Mouse (Mus musculus): ENCODE results near the gene Casq1.

Gene Casq1

DNA sequence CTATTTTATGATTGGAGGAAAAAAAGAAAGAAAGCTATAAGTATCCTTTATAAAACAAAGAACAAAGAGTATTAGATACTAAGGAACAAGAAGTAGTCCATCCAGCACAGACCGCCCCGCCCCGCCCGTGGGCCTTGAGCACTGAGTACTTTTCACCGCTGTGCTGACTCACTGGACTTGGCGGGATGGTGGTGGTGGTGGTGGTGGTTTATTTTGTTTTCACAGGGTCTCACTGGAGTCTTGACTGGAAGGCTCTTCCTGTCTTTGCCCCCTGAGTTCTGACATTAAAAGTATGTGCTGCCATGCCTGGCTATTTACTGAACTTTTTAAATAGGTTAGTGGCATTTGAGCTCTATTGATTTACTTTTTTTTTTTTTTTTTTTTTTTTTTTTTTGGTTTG is 36.6 kb downstream of the Casq1 start:
- no peak for DNase-seq (ENCODE audit: low spot score)

DNA sequence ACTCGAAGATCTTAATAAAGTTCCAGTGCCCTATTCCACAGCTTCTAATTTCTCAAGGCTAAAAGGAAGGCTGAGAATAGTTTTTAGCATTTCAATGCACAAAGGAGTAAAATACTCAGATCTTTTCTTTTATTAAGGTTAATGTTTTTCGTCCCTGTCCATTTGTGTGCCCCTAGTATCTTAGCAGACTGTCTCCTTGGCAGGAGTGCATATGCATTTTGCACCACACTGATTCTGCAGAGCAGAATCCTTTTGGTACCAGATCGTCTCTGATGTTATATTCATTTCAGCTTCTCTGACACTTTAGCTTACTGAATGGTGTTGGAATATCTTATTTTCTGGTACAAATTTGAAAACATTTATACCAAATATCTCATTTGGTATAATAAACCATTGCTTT is 37.9 kb downstream of the Casq1 start:
- DNase-seq (ENCODE audit: low spot score) = no peak

DNA sequence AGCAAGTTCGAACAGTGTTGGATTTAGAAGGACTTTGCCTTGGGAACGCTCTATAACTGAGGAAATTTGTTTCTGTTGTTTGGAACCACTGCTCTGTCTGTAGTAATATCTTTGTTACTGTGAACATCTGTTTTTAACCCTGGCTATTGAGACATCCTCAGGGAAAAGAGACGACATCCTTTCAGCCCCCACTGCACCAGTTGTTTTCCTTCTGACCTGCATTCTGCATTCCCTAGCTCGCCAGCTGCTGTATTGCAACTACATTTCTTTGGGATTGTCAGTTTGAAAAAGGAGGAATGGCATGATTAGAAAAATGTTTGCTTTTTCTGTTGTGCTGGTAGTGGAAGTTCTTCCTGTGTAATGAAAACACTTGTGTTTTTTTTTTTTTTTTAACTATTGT is 38.8 kb downstream of the Casq1 start:
- DNase-seq (ENCODE audit: low spot score) = no peak

DNA sequence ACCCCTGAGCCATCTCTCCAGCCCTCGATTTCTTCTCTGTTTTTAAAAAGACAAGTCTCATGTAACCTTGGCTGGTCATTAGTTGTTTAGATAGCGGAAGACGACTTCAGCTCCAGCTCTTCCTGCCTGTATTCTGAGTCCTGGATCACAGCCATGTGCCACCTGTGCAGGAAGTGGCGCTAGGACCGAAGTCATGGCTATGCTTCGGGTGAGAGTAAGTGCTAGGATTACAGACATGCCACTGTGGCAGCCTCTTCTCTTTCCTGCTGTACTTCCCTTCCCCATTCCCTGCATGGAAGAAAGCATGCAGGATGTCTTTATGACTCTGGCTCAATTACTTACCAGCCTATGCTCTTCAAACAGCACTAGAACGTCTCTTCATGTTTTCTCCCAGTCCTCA is 40.6 kb downstream of the Casq1 start:
- no peak for DNase-seq (ENCODE audit: low spot score)

DNA sequence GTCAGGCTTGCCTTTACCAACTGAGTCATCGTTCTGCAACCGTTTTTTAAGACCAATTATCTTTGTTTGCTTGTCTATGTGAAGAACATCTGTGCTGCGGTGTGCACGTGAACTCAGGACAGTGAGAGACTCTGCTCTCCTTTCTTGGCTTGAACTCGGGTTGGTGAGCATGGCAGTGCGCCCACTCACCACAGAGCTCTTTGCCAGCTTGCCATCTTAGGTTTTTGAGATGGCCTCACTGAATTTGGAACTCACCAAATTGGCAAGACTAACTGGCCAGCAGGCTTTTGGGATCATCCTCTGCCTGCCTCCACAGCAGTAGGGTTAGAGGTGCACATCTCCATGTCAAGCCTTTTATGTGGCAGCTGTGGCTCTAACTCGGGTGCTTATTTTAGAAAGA is 41.9 kb downstream of the Casq1 start:
- DNase-seq (ENCODE audit: low spot score) = no peak

DNA sequence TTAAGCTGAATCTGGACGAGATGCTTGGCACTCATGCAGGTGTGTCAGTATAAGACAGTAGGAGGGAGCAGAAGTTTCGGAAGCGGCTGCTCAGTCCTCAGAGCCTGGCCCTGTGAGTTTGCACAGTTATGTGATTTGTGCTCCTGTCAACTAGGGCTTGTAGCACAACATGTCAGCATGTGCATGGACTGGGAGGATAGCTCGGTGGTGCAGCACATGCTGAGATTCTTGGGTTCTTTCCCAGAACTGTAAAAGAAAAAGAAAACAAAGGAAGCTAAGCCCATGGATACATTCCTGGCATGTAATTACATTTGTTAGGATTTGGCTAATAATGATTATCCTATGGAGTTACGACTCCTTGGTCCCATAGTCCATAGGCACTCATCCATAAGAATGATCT is 46.5 kb downstream of the Casq1 start:
- DNase-seq (ENCODE audit: low spot score) = no peak

DNA sequence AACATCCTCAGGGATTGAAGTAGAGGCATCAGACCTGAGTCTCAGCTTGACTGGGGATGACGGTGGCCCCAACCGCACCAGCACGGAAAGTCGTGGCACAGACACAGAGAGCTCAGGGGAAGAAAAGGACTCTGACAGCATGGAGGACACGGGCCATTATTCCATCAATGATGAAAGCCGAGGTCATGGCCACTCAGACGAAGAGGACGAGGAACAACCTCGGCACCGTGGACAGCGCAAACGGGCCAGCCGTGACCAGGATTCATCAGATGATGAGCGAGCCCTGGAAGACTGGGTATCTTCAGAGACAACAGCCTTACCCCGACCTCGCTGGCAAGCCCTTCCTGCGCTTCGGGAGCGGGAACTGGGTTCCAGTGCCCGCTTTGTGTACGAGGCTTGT is 47.3 kb downstream of the Casq1 start:
- DNase-seq (ENCODE audit: low spot score) = no peak

DNA sequence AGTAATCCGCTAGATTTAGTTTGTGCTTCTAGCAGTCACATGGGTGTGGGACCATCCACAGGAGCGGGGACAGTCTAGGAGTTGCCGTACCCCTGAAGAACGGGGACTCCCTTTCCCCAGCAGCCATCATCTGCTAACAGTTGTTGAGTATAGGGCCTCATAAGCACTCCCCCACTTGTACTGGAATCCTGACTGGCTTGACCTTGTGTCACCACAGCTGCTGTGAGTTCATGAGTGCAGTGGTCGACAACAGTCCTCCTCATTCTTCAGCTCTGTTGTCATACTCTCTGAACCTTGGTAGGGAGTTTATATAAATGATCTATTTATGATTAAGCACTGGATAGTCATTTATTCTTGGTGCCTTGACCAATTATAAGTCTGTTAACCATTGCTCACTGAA is 49.9 kb downstream of the Casq1 start:
- DNase-seq (ENCODE audit: low spot score) = no peak

DNA sequence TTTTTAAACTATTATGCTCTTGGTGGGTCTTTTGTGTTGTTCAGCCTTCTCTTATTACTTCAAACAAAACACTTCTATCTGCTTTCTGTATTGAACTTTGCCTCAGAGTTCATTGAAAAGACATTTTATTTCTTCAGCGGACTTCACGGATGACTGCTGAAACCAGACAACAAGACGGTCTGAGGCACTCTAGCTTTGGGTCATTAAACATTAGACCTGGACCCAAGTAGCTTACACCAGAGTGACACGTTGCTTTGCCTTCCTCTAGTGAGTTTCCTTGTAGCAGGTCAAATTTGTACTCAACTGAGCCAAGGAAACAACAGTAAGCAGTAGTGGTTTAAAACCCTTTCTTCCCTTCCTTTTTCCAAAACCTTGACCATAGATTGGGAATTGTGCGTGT is 51.8 kb downstream of the Casq1 start:
- no peak for DNase-seq (ENCODE audit: low spot score)

DNA sequence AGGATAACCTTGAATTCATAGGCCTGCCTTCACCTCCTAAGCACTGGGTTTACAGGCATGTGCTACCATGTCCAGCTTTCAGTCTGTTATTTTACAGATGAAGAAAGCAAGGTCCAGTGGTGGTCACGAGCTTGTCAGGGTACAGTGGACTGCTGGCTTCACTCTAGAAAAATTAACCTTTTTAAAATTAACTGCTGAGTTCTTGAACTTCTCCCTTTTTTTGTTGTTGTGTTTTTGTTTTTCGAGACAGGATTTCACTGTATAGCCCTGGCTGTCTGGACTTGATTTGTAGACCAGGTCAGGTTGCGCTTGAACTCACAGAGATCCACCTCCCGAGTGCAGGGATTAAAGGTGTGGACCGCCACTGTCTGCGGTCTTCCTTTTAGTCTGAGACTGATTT is 56.7 kb downstream of the Casq1 start:
- DNase-seq (ENCODE audit: low spot score) = no peak

DNA sequence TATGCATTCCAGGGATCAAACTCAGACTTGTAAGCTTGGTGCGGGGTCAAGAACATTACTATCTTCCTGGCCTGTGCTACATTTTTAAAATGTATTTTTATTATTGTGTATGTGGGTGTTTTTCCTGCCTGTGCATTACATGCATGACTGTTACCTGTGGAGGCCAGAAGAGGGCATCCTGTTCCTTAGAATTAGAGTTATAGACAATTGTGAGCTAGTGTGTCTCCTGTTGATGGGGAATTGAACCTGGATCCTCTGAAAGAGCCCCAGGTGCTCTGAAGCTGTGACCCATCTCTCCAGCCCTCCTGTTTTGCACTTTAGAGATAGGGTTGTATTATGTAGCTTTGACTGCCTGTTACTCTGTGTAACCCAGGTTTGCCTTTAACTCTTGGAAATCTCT is 57.7 kb downstream of the Casq1 start:
- peak; percentile 56 for DNase-seq (ENCODE audit: low spot score)

DNA sequence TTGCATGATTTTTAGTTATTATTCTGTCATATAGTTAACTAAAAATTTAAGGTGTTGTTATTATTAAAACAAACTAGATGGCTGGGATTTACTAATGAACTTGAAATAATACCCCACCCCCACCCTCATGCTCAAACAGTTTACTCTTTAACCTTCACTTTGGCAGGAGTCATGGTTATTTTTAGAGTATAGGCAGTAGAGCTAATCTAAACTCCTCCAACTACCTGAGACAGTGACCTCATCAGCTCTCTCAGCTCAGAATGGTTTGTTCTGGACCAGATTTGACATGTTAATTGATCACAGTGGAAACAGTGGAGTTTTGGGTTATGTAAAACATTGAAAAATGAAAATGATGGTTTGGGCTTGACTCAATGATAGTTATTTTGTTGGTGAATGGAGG is 59.2 kb downstream of the Casq1 start:
- DNase-seq (ENCODE audit: low spot score) = no peak

DNA sequence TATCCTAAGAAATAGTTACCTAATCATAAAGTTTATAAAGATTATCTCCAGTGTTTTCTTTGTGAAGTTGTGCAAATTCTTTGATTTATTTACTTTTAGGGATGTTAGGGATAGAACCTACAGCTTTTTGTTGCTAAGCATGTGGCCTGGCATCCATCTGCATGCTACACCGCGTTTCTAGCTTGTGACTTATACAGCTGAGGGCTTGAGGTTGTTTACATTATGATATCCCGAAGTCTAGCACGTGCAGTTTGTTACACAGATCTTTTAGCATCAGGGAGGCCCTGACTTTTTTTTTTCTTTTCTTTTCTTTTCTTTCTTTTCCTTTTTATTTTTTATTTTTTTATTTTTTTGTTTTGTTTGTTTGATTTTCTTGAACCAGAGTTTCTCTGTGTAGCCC is 59.7 kb downstream of the Casq1 start:
- no peak for DNase-seq (ENCODE audit: low spot score)

All from T-cell, adult 2 months (primary cell).